Mouse (Mus musculus): ENCODE data around the gene Coq8b. TPM values are rescaled to one million over a fixed set of nuclear protein-coding genes. Genes with fewer than 3 reads are reported as not detected.

Gene Coq8b
- polyA plus RNA-seq, 1 experiment from 2014 or later = 16.8 TPM

DNA sequence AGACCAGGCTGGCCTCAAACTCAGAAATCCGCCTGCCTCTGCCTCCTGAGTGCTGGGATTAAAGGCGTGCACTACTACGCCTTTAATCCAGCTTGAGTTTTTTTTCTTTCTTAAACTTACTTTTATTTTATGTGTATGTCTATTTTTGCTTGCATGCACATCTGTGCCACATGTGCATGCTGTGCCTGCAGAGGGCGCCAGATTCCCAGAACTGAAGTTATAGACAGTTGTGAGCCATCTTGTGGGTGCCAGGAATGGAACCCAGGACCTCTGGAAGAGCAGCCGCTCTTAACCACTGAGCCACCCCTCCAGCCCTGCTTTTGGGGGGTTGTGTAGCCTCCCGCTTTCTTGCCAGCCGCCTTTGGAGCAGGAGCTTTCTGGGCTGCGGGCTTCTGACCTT, 38.6 kb downstream of the Coq8b start:
- 92% methylated on average over 8 of the region's 8 CpGs for WGBS
- Histone ChIP-seq H3K27me3 (replicated peaks; ENCODE audit: control insufficient read depth, insufficient read depth, low read length) (no peaks in the 10 kb centered on the region), H3K4me3 (ENCODE audit: low read depth, low read length) (no peak overlapping the region), H3K4me1 (replicated peaks; ENCODE audit: control insufficient read depth, insufficient read depth, low read length) (no peaks in the 10 kb centered on the region), H3K9ac (ENCODE audit: low read depth, low read length) (no peak overlapping the region), H3K36me3 (ENCODE audit: control insufficient read depth, insufficient read depth) (peaks cover 26% of the 10 kb centered on the region), H3K4me2 (replicated peaks; ENCODE audit: low read depth) (no peak overlapping the region), H3K27ac (ENCODE audit: low read depth, low read length) (no peak overlapping the region), H3K9me3 (ENCODE audit: control insufficient read depth) (no peaks in the 10 kb centered on the region)
- ATAC-seq = no peak
- TF ChIP-seq CTCF (IDR thresholded peaks at IDR 0.05; ENCODE audit: low read depth) = peak; percentile 24

DNA sequence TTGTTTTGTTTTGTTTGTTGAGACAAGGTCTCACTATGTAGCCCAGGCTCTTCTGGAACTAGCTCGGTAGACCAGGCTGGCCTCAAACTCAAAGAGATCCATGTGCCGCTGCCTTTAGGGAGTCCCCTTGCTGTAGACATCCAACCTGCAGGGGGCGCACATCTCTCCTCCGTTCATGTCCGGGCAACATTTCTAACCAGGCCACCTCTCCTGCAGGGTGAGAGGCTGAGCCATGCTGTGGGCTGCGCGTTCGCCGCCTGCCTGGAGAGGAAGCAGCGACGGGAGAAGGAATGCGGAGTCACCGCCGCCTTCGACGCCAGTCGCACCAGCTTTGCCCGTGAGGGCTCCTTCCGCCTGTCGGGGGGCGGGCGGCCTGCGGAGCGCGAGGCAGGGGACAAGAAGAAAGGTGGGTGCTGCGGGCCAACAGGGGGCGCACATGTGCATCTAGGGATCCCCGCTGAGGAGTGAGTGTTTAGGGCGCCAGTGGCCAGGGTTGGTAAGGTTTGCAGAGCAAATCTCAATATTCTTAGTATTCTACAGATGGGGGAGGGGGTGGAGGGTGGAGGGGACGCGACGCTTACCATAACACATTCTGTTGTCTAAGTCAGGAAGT, 41.0 kb downstream of the Coq8b start:
- no peak for ATAC-seq
- no peaks in the 10 kb centered on the region for H3K27me3 ChIP-seq (replicated peaks; ENCODE audit: control insufficient read depth, insufficient read depth, low read length)
- H3K9ac ChIP-seq (ENCODE audit: low read depth, low read length) = no peak overlapping the region
- H3K27ac ChIP-seq (ENCODE audit: low read depth, low read length) = no peak overlapping the region
- no peaks in the 10 kb centered on the region for H3K4me1 ChIP-seq (replicated peaks; ENCODE audit: control insufficient read depth, insufficient read depth, low read length)
- no peak overlapping the region for H3K4me3 ChIP-seq (ENCODE audit: low read depth, low read length)
- TF ChIP-seq CTCF (IDR thresholded peaks at IDR 0.05; ENCODE audit: low read depth) = peak; percentile 68
- H3K9me3 ChIP-seq (ENCODE audit: control insufficient read depth) = no peaks in the 10 kb centered on the region
- peak overlapping the region; percentile 40; the same call in 1 of the 2 replicates for H3K4me2 ChIP-seq (replicated peaks; ENCODE audit: low read depth)
- peaks cover 19% of the 10 kb centered on the region for H3K36me3 ChIP-seq (ENCODE audit: control insufficient read depth, insufficient read depth)
- 63% methylated on average over 32 of the region's 32 CpGs for WGBS

DNA sequence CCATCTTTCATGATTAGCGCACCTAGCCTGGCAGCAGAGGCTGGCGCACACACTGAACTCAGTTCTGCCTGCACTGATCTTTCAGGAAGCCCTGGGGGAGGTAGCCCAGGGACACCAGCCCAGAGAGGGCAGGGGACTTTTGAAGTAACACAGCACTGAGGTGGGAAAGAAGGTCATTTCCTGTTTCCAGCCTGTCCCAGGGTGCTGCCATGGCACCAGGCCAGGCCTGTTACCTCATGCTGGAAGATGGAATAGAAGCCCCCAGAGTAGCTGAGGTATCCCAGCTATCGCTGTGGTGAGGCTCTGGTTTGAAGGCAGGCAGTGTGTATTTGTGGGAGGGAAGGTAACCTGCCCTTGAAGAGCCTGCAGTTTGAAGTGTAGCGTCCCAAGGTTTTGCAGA, 42.1 kb downstream of the Coq8b start:
- no peak overlapping the region for H3K9ac ChIP-seq (ENCODE audit: low read depth, low read length)
- 86% methylated on average over 4 of the region's 4 CpGs for WGBS

DNA sequence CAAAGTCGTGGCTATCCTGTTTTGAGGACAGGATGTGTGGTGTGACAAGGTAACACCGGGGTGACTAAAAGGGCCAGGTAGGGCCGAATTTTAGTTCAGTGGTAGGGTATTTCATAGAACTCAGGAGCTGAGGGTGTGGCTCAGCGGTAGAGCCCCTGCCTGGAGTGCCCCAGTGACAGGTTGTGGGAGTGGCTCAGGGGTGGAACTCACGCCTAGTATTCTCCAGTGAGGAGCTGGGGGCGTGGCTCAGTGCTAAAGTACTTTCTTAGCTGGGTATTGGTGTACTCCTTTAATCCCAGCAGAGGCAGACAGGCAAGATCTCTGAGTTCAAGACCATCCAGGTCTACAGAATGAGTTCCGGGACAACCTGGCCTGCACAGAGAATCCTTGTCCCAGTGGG, 43.2 kb downstream of the Coq8b start:
- Histone ChIP-seq H3K4me1 (replicated peaks; ENCODE audit: control insufficient read depth, insufficient read depth, low read length) (no peaks in the 10 kb centered on the region), H3K27ac (ENCODE audit: low read depth, low read length) (no peak overlapping the region), H3K9ac (ENCODE audit: low read depth, low read length) (no peak overlapping the region), H3K9me3 (ENCODE audit: control insufficient read depth) (no peaks in the 10 kb centered on the region), H3K4me2 (replicated peaks; ENCODE audit: low read depth) (no peak overlapping the region), H3K4me3 (ENCODE audit: low read depth, low read length) (no peak overlapping the region), H3K36me3 (ENCODE audit: control insufficient read depth, insufficient read depth) (peaks cover 12% of the 10 kb centered on the region; the same call in 1 of the 2 replicates), H3K27me3 (replicated peaks; ENCODE audit: control insufficient read depth, insufficient read depth, low read length) (no peaks in the 10 kb centered on the region)
- TF ChIP-seq CTCF (IDR thresholded peaks at IDR 0.05; ENCODE audit: low read depth) = no peak
- ATAC-seq = no peak
- 53% methylated on average over 7 of the region's 7 CpGs for WGBS

More for the DNA sequence above, 42.1 kb downstream of the Coq8b start:
- ATAC-seq = no peak
- H3K27me3 ChIP-seq (replicated peaks; ENCODE audit: control insufficient read depth, insufficient read depth, low read length) = no peaks in the 10 kb centered on the region
- peak overlapping the region; percentile 23; the same call in 1 of the 2 replicates for H3K27ac ChIP-seq (ENCODE audit: low read depth, low read length)
- H3K36me3 ChIP-seq (ENCODE audit: control insufficient read depth, insufficient read depth) = peaks cover 11% of the 10 kb centered on the region
- H3K4me1 ChIP-seq (replicated peaks; ENCODE audit: control insufficient read depth, insufficient read depth, low read length) = no peaks in the 10 kb centered on the region
- H3K4me2 ChIP-seq (replicated peaks; ENCODE audit: low read depth) = no peak overlapping the region
- H3K9me3 ChIP-seq (ENCODE audit: control insufficient read depth) = no peaks in the 10 kb centered on the region
- TF ChIP-seq CTCF (IDR thresholded peaks at IDR 0.05; ENCODE audit: low read depth) = no peak
- no peak overlapping the region for H3K4me3 ChIP-seq (ENCODE audit: low read depth, low read length)

DNA sequence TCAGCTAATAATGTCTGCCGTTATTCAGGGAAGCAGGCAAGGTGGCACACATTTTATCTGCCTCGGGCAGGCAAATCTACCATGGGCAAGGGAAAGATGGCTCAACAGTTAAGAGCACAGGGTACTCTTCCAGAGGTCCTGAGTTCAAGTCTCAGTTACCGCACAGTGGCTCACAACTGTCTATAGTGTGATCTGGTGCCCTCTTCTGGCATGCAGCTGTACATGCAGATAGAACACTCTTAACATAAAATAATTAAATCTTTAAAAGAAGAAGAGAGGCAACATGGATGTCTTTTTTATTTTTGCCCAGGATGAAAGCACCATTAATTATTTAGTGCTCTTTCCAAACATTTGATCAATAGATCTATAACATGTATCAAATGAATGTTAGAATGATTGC, 44.4 kb downstream of the Coq8b start:
- Histone ChIP-seq H3K27ac (ENCODE audit: low read depth, low read length) (no peak overlapping the region), H3K4me3 (ENCODE audit: low read depth, low read length) (no peak overlapping the region), H3K27me3 (replicated peaks; ENCODE audit: control insufficient read depth, insufficient read depth, low read length) (no peaks in the 10 kb centered on the region), H3K4me2 (replicated peaks; ENCODE audit: low read depth) (no peak overlapping the region), H3K9me3 (ENCODE audit: control insufficient read depth) (no peaks in the 10 kb centered on the region), H3K4me1 (replicated peaks; ENCODE audit: control insufficient read depth, insufficient read depth, low read length) (peaks cover 3% of the 10 kb centered on the region; the same call in 1 of the 2 replicates), H3K9ac (ENCODE audit: low read depth, low read length) (no peak overlapping the region), H3K36me3 (ENCODE audit: control insufficient read depth, insufficient read depth) (peaks cover 20% of the 10 kb centered on the region; the same call in 1 of the 2 replicates)
- TF ChIP-seq CTCF (IDR thresholded peaks at IDR 0.05; ENCODE audit: low read depth) = peak; percentile 72
- ATAC-seq = no peak
- WGBS = 92% methylated on average over 3 of the region's 3 CpGs

DNA sequence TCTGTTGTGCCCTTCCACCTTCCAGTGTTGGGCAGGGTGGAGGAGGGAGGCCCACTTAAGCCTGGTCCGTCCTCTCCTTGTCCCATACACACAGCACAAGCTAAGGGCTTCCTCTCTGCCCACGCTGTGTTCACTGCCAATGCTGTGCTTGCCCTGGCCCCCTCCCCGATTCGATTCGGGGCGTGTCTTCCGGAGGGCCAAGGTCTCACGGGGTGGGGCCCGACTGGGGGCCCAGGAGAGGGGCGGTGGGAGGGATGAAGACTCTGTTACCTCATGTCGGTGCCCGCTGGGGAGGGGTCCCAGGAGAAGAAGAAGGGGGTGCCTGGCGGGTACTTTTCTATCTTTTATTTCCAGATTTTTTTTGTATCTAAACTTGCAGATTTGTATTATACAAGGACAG, 48.9 kb downstream of the Coq8b start:
- Histone ChIP-seq H3K27me3 (replicated peaks; ENCODE audit: control insufficient read depth, insufficient read depth, low read length) (no peaks in the 10 kb centered on the region), H3K9me3 (ENCODE audit: control insufficient read depth) (no peaks in the 10 kb centered on the region), H3K4me3 (ENCODE audit: low read depth, low read length) (no peak overlapping the region), H3K4me1 (replicated peaks; ENCODE audit: control insufficient read depth, insufficient read depth, low read length) (peaks cover 3% of the 10 kb centered on the region; the same call in 1 of the 2 replicates), H3K4me2 (replicated peaks; ENCODE audit: low read depth) (peak overlapping the region; percentile 46), H3K27ac (ENCODE audit: low read depth, low read length) (no peak overlapping the region), H3K9ac (ENCODE audit: low read depth, low read length) (no peak overlapping the region), H3K36me3 (ENCODE audit: control insufficient read depth, insufficient read depth) (peaks cover 14% of the 10 kb centered on the region; the same call in 1 of the 2 replicates)
- no peak for ATAC-seq
- TF ChIP-seq CTCF (IDR thresholded peaks at IDR 0.05; ENCODE audit: low read depth) = no peak
- 37% methylated on average over 13 of the region's 13 CpGs for WGBS

Data from intestine, postnatal 0 days (tissue).